Mouse (Mus musculus): ENCODE measurements around the gene Cldn4. TPM values are rescaled to one million over a fixed set of nuclear protein-coding genes. Genes with fewer than 3 reads are reported as not detected.
A peak's percentile ranks its signal among the peaks of the same experiment; 100 is the strongest.
"Not testable (repeated sequence)": the region's sequence is repeated elsewhere in the genome, so short reads cannot be mapped to it uniquely, and the experiment has no call there.

Cldn4 gene
- total RNA-seq, 2 experiments from 2014 or later: not detected

GRCm38 (mm10) chr5:134964655-134965054 is 17.9 kb upstream of the Cldn4 start:
- not testable (repeated sequence) for DNase-seq (ENCODE audit: low spot score)

GRCm38 (mm10) chr5:134963546-134963945 is 16.8 kb upstream of the Cldn4 start:
- DNase-seq (ENCODE audit: low spot score): no peak

- no peak for DNase-seq (ENCODE audit: low spot score)
Measured at GRCm38 (mm10) chr5:134961519-134961918, 14.8 kb upstream of the Cldn4 start.

GRCm38 (mm10) chr5:134960430-134960829 is 13.7 kb upstream of the Cldn4 start:
- DNase-seq (ENCODE audit: low spot score): no peak

GRCm38 (mm10) chr5:134959114-134959513 is 12.4 kb upstream of the Cldn4 start:
- DNase-seq (ENCODE audit: low spot score): peak; percentile 76

- DNase-seq (ENCODE audit: low spot score): no peak
Measured at GRCm38 (mm10) chr5:134955491-134955890, 8.8 kb upstream of the Cldn4 start.

- DNase-seq (ENCODE audit: low spot score): no peak
Measured at GRCm38 (mm10) chr5:134951053-134951884, 4.5 kb upstream of the Cldn4 start.

- DNase-seq (ENCODE audit: low spot score): no peak
Measured at GRCm38 (mm10) chr5:134948085-134948439, 1.3 kb upstream of the Cldn4 start.

GRCm38 (mm10) chr5:134947420-134948084 is 818 bp upstream of the Cldn4 start:
- DNase-seq (ENCODE audit: low spot score): no peak

GRCm38 (mm10) chr5:134946063-134946856 is 474 bp downstream of the Cldn4 start:
- DNase-seq (ENCODE audit: low spot score): no peak

GRCm38 (mm10) chr5:134945266-134945959 is 1.3 kb downstream of the Cldn4 start:
- DNase-seq (ENCODE audit: low spot score): no peak

GRCm38 (mm10) chr5:134944179-134944578 is 2.6 kb downstream of the Cldn4 start:
- no peak for DNase-seq (ENCODE audit: low spot score)

- DNase-seq (ENCODE audit: low spot score): peak; percentile 27
Measured at GRCm38 (mm10) chr5:134942740-134943139, 4.0 kb downstream of the Cldn4 start.

GRCm38 (mm10) chr5:134941472-134942209 is 5.1 kb downstream of the Cldn4 start:
- DNase-seq (ENCODE audit: low spot score): no peak

- not testable (repeated sequence) for DNase-seq (ENCODE audit: low spot score)
Measured at GRCm38 (mm10) chr5:134939554-134939953, 7.2 kb downstream of the Cldn4 start.

- no peak for DNase-seq (ENCODE audit: low spot score)
Measured at GRCm38 (mm10) chr5:134939069-134939468, 7.7 kb downstream of the Cldn4 start.

GRCm38 (mm10) chr5:134936626-134937185 is 10.0 kb downstream of the Cldn4 start:
- DNase-seq (ENCODE audit: low spot score): no peak

GRCm38 (mm10) chr5:134936051-134936450 is 10.7 kb downstream of the Cldn4 start:
- no peak for DNase-seq (ENCODE audit: low spot score)

GRCm38 (mm10) chr5:134934666-134935065 is 12.1 kb downstream of the Cldn4 start:
- no peak for DNase-seq (ENCODE audit: low spot score)

GRCm38 (mm10) chr5:134933686-134934085 is 13.0 kb downstream of the Cldn4 start:
- DNase-seq (ENCODE audit: low spot score): not testable (repeated sequence)
